Mouse (Mus musculus) spleen, adult 2 months (tissue): Measurements from ENCODE around the gene Limd1.

Source experiments
- CTCF ChIP-seq: fragments of 200-500 bp; IDR thresholded peaks from 2 replicates; pipeline ENCODE4 v1.5.1; 2011; ENCODE audit warnings: mild to moderate bottlenecking, inconsistent platforms; ENCODE audit not compliant: insufficient read depth, insufficient read length, insufficient replicate concordance; ENCODE audit errors: extremely low read depth
- POLR2A ChIP-seq: fragments of 200-500 bp; IDR thresholded peaks from 2 replicates; pipeline ENCODE4 v1.6.1; 2011; ENCODE audit warnings: low read depth, low read length, inconsistent platforms

DNA sequence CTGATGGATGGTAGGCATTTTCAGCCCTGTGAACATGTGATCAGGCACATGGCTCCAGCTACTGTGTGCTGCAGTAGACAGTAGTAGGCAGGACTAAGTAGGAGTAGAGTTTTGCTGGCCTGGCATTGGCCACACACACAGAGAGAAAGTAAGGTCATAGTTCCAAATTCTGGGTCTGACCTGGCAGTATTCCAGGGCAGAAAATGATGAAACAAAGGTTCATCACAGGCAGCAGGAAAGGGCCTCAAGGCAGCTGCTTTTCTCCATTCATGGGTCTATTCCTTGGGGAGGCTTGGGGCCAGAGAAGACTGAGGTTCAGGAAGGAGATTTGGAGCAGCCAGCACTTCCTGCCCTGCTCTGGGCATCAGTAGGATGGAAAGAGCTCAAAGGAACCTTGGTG lies 5.1 kb upstream of the Limd1 start:
- TF ChIP-seq POLR2A (no peak), CTCF (no peak)
